Mouse (Mus musculus) cerebellum, adult 2 months (tissue): ENCODE measurements at regions not wholly inside any gene's neighbourhood (a gene's known extent, or its start where the extent isn't known, plus 50 kb on each side); places are given as distances from the start of the nearest gene placed in this dataset.

Source experiments
- CTCF ChIP-seq: fragments of 200-500 bp; IDR thresholded peaks from 2 replicates; pipeline ENCODE4 v1.5.1; 2011; ENCODE audit warnings: low read depth, mild to moderate bottlenecking, control low read depth, low read length, moderate library complexity, borderline replicate concordance; ENCODE audit not compliant: insufficient read depth
- POLR2A ChIP-seq: fragments of 200-500 bp; IDR thresholded peaks from 2 replicates; pipeline ENCODE4 v1.6.1; 2011; ENCODE audit warnings: low read length, control low read depth, borderline replicate concordance; ENCODE audit not compliant: insufficient read depth

- TF ChIP-seq CTCF (no peak), POLR2A (no peak)
Observed at GRCm38 (mm10) chr2:110481327-110481726, 115.8 kb upstream of the Slc5a12 start.
